Mouse (Mus musculus) liver, embryonic 13.5 days (tissue): ENCODE results near the gene Obsl1. TPM values are rescaled to one million over a fixed set of nuclear protein-coding genes. Genes with fewer than 3 reads are reported as not detected.

Experiments
- ATAC-seq: fragments of 200-750 bp; cut with Nextera tagmentation; 2 replicates; pipeline ENCODE4 v1.8.0; 2017; ENCODE audit warnings: low read depth, mild to moderate bottlenecking, moderate number of reproducible peaks, moderate library complexity
- DNase-seq: peaks from one replicate; pipeline ENCODE4 v3.0.0; 2022
- H3K27ac ChIP-seq: fragments of 300-500 bp; sonication (generic); 2 replicates; pipeline ENCODE4 v1.5.1; 2015; ENCODE audit warnings: moderate library complexity, mild to moderate bottlenecking, inconsistent platforms
- H3K27me3 ChIP-seq: fragments of 300-500 bp; sonication (generic); 2 replicates; pipeline ENCODE4 v1.6.1; 2015; ENCODE audit warnings: mild to moderate bottlenecking, inconsistent platforms
- H3K36me3 ChIP-seq: fragments of 300-500 bp; sonication (generic); 2 replicates; pipeline ENCODE4 v1.6.1; 2015; ENCODE audit warnings: mild to moderate bottlenecking, inconsistent platforms
- H3K4me1 ChIP-seq: fragments of 300-500 bp; sonication (generic); replicated peaks from 2 replicates; pipeline ENCODE4 v1.6.1; 2015; ENCODE audit warnings: inconsistent platforms
- H3K4me2 ChIP-seq: fragments of 300-500 bp; sonication (generic); 2 replicates; pipeline ENCODE4 v1.6.1; 2015; ENCODE audit warnings: inconsistent platforms, mild to moderate bottlenecking, moderate library complexity
- H3K4me3 ChIP-seq: fragments of 300-500 bp; sonication (generic); replicated peaks from 2 replicates; pipeline ENCODE4 v1.5.1; 2015; ENCODE audit warnings: mild to moderate bottlenecking, inconsistent platforms
- H3K9ac ChIP-seq: fragments of 300-500 bp; sonication (generic); 2 replicates; pipeline ENCODE4 v1.6.1; 2015; ENCODE audit warnings: mild to moderate bottlenecking, inconsistent platforms
- H3K9me3 ChIP-seq: fragments of 300-500 bp; sonication (generic); replicated peaks from 2 replicates; pipeline ENCODE4 v1.6.1; 2016; ENCODE audit warnings: inconsistent platforms
- WGBS: fragments of 180-500 bp; shearing (Covaris S2); methylation state at CpG from one replicate; pipeline ENCODE4 v1.1.7; 2015; ENCODE audit not compliant: insufficient replicate concordance; 5-methylcytosine and 5-hydroxymethylcytosine counted together
- polyA plus RNA-seq: library from polyadenylated mRNA; unstranded; fragments of >200 nt; fragmentation: Nextera tagmentation; extraction: Ambion mirVana; gene quantifications from 2 replicates; pipeline ENCODE4 v1.2.1, GENCODE M21; 2015

Obsl1 gene
- polyA plus RNA-seq, 1 experiment from 2014 or later, result 7.4 TPM

GRCm38 (mm10) chr1:75479635-75479989 is 26.6 kb downstream of the Obsl1 start:
- peak; percentile 4; the same call in 1 of the 2 replicates for ATAC-seq
- H3K9ac ChIP-seq, result no peak overlapping the region
- no peaks in the 10 kb centered on the region for H3K9me3 ChIP-seq

GRCm38 (mm10) chr1:75478916-75479634 is 27.2 kb downstream of the Obsl1 start, which contains the start of the genes Chpf and Tmem198:
TSS of gene Chpf (minus strand) at chr1:75479307.
TSS of gene Tmem198 (plus strand) at chr1:75479532.
- WGBS, result under 1% methylated on average over 55 of the region's 76 CpGs
- DNase-seq, result peak; percentile 91
- peak within 1 kb of the TSS; percentile 27; the same call in 1 of the 2 replicates for H3K27ac ChIP-seq

More at GRCm38 (mm10) chr1:75479635-75479989, 26.6 kb downstream of the Obsl1 start:
- Histone ChIP-seq H3K4me1 (peaks cover 30% of the 10 kb centered on the region), H3K4me2 (peak overlapping the region; percentile 96), H3K27ac (no peak overlapping the region), H3K27me3 (peaks cover 97% of the 10 kb centered on the region), H3K36me3 (peaks cover 20% of the 10 kb centered on the region), H3K4me3 (peak overlapping the region; percentile 73)
- WGBS, result 4% methylated on average over 24 of the region's 24 CpGs
- no peak for DNase-seq

GRCm38 (mm10) chr1:75478497-75478896 is 27.8 kb downstream of the Obsl1 start:
- WGBS, result under 1% methylated on average over 7 of the region's 25 CpGs
- Histone ChIP-seq H3K36me3 (peaks cover 22% of the 10 kb centered on the region), H3K9me3 (no peaks in the 10 kb centered on the region), H3K4me2 (peak overlapping the region; percentile 96), H3K27me3 (peaks cover 91% of the 10 kb centered on the region), H3K4me1 (peaks cover 30% of the 10 kb centered on the region), H3K4me3 (peak overlapping the region; percentile 73), H3K9ac (peak overlapping the region; percentile 73), H3K27ac (peak overlapping the region; percentile 27; the same call in 1 of the 2 replicates)
- no peak; the same call in 1 of the 2 replicates for ATAC-seq
- no peak for DNase-seq

More at GRCm38 (mm10) chr1:75478916-75479634, 27.2 kb downstream of the Obsl1 start, which contains the start of the genes Chpf and Tmem198:
- Histone ChIP-seq H3K9ac (peak within 1 kb of the TSS; percentile 73), H3K36me3 (peaks cover 22% of the 10 kb centered on the region), H3K4me1 (peaks cover 30% of the 10 kb centered on the region), H3K9me3 (no peaks in the 10 kb centered on the region), H3K27me3 (peaks cover 95% of the 10 kb centered on the region), H3K4me3 (peak within 1 kb of the TSS; percentile 73), H3K4me2 (peak within 1 kb of the TSS; percentile 96)
- peak; percentile 88 for ATAC-seq

- Histone ChIP-seq H3K9ac (no peak overlapping the region), H3K4me2 (peak overlapping the region; percentile 96), H3K4me3 (peak overlapping the region; percentile 73), H3K9me3 (no peaks in the 10 kb centered on the region), H3K4me1 (peaks cover 30% of the 10 kb centered on the region), H3K36me3 (peaks cover 24% of the 10 kb centered on the region), H3K27me3 (peaks cover 91% of the 10 kb centered on the region), H3K27ac (no peak overlapping the region)
- ATAC-seq (no peak), DNase-seq (no peak)
- 31% methylated on average over 3 of the region's 3 CpGs for whole genome bisulfite sequencing
Observed at GRCm38 (mm10) chr1:75477966-75478290, 28.3 kb downstream of the Obsl1 start.

GRCm38 (mm10) chr1:75477264-75477965 is 28.8 kb downstream of the Obsl1 start:
- peaks cover 26% of the 10 kb centered on the region for H3K36me3 ChIP-seq
- WGBS, result 8% methylated on average over 35 of the region's 35 CpGs
- H3K27ac ChIP-seq, result no peak overlapping the region
- H3K9me3 ChIP-seq, result no peaks in the 10 kb centered on the region
- peaks cover 30% of the 10 kb centered on the region for H3K4me1 ChIP-seq
- peak overlapping the region; percentile 96 for H3K4me2 ChIP-seq
- H3K4me3 ChIP-seq, result peak overlapping the region; percentile 73
- H3K9ac ChIP-seq, result no peak overlapping the region
- ATAC-seq (peak; percentile 6; the same call in 1 of the 2 replicates), DNase-seq (peak; percentile 72)
- peaks cover 91% of the 10 kb centered on the region for H3K27me3 ChIP-seq

- WGBS, result 88% methylated on average over 11 of the region's 11 CpGs
Observed at GRCm38 (mm10) chr1:75476441-75476840, 29.8 kb downstream of the Obsl1 start.

GRCm38 (mm10) chr1:75469287-75469825 is 36.9 kb downstream of the Obsl1 start:
- Histone ChIP-seq H3K27ac (no peak overlapping the region), H3K9ac (no peak overlapping the region), H3K4me2 (no peak overlapping the region), H3K4me1 (peaks cover 14% of the 10 kb centered on the region), H3K36me3 (peaks cover 4% of the 10 kb centered on the region; the same call in 1 of the 2 replicates), H3K27me3 (peaks cover 79% of the 10 kb centered on the region), H3K9me3 (no peaks in the 10 kb centered on the region), H3K4me3 (no peak overlapping the region)
- DNase-seq (no peak), ATAC-seq (no peak)
- 71% methylated on average over 17 of the region's 17 CpGs for WGBS

More at GRCm38 (mm10) chr1:75476441-75476840, 29.8 kb downstream of the Obsl1 start:
- H3K36me3 ChIP-seq, result peaks cover 26% of the 10 kb centered on the region
- H3K27ac ChIP-seq, result no peak overlapping the region
- DNase-seq (no peak), ATAC-seq (no peak)
- no peak overlapping the region for H3K4me3 ChIP-seq
- peaks cover 30% of the 10 kb centered on the region for H3K4me1 ChIP-seq
- H3K4me2 ChIP-seq, result no peak overlapping the region
- H3K27me3 ChIP-seq, result peaks cover 90% of the 10 kb centered on the region
- no peak overlapping the region for H3K9ac ChIP-seq
- no peaks in the 10 kb centered on the region for H3K9me3 ChIP-seq

- Histone ChIP-seq H3K36me3 (no peaks in the 10 kb centered on the region), H3K4me1 (peaks cover 34% of the 10 kb centered on the region), H3K9ac (no peak overlapping the region), H3K27ac (no peak overlapping the region), H3K27me3 (peaks cover 68% of the 10 kb centered on the region), H3K9me3 (no peaks in the 10 kb centered on the region), H3K4me3 (no peak overlapping the region), H3K4me2 (no peak overlapping the region)
- WGBS, result 7% methylated on average over 14 of the region's 14 CpGs
- ATAC-seq, result peak; percentile 7; the same call in 1 of the 2 replicates
- DNase-seq, result no peak
Observed at GRCm38 (mm10) chr1:75467215-75467927, 38.9 kb downstream of the Obsl1 start.

GRCm38 (mm10) chr1:75463652-75464204 is 42.5 kb downstream of the Obsl1 start:
- H3K27ac ChIP-seq, result peak overlapping the region; percentile 83
- WGBS, result 45% methylated on average over 5 of the region's 5 CpGs
- H3K9ac ChIP-seq, result peak overlapping the region; percentile 55
- no peaks in the 10 kb centered on the region for H3K36me3 ChIP-seq
- ATAC-seq (peak; percentile 87), DNase-seq (peak; percentile 62)
- peak overlapping the region; percentile 32 for H3K4me3 ChIP-seq
- peaks cover 53% of the 10 kb centered on the region for H3K27me3 ChIP-seq
- peak overlapping the region; percentile 67 for H3K4me2 ChIP-seq
- peaks cover 49% of the 10 kb centered on the region for H3K4me1 ChIP-seq
- no peaks in the 10 kb centered on the region for H3K9me3 ChIP-seq

- H3K36me3 ChIP-seq, result no peaks in the 10 kb centered on the region
- H3K27ac ChIP-seq, result peak overlapping the region; percentile 83
- H3K9ac ChIP-seq, result 0 out of 2 replicates have a peak overlapping the region, but pooled peaks have one; percentile 4
- peak overlapping the region; percentile 67 for H3K4me2 ChIP-seq
- H3K4me3 ChIP-seq, result no peak overlapping the region
- ATAC-seq, result peak; percentile 83
- H3K4me1 ChIP-seq, result peaks cover 60% of the 10 kb centered on the region
- H3K27me3 ChIP-seq, result peaks cover 53% of the 10 kb centered on the region
- no peaks in the 10 kb centered on the region for H3K9me3 ChIP-seq
- 0% methylated on average over 1 of the region's 1 CpGs for WGBS
- peak; percentile 60 for DNase-seq
Observed at GRCm38 (mm10) chr1:75462636-75463035, 43.6 kb downstream of the Obsl1 start.
